Mouse (Mus musculus) right cerebral cortex, postnatal 14 days (tissue): ENCODE measurements around the gene Foxp4.

ENCODE experiments used
- DNase-seq: peaks from one replicate; pipeline ENCODE4 v3.0.0; 2022

The Foxp4 gene

GRCm38 (mm10) chr17:47850639-47851314 lies 73.7 kb downstream of the Foxp4 start:
- DNase-seq, result no peak

GRCm38 (mm10) chr17:47850035-47850434 lies 74.4 kb downstream of the Foxp4 start:
- no peak for DNase-seq

DNA sequence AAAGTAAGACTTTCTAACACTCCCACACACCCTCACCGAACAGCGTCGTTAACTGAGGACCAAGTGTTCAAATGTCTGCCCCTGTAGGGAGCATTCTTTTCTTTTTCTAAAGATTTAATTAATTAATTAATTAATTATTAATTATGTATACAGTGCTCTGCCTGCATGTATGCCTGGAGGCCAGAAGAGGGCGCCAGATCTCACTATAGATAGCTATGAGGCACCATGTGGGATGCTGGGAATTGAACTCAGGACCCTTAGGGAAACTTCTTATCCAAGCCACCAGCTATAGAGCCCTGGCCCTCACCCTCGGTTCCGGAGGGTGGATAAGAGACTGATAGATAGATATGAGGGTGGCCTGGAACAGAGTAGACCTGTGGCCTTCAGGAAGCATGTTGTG lies 76.5 kb downstream of the Foxp4 start:
- DNase-seq, result no peak

DNA sequence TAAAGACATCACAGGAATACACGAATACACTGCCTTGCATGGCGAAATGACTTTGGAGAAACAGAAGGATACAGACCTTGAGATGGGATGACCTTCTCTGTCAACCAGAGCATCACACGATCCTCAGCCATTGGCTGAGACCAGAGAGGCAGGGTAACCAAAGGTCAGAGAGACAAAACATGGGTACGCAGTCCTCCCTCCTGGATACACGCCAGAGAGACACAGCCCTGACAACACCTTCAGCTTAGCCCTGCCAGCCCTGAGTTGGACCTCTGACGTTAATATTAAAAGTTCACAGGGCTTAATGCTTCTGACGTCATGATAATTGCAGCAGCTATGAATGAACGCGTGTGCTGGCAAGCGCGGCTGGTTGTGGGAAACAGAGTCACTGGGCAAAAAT lies 78.8 kb downstream of the Foxp4 start:
- DNase-seq, result no peak

GRCm38 (mm10) chr17:47843465-47843864 lies 81.0 kb downstream of the Foxp4 start:
- no peak for DNase-seq

DNA sequence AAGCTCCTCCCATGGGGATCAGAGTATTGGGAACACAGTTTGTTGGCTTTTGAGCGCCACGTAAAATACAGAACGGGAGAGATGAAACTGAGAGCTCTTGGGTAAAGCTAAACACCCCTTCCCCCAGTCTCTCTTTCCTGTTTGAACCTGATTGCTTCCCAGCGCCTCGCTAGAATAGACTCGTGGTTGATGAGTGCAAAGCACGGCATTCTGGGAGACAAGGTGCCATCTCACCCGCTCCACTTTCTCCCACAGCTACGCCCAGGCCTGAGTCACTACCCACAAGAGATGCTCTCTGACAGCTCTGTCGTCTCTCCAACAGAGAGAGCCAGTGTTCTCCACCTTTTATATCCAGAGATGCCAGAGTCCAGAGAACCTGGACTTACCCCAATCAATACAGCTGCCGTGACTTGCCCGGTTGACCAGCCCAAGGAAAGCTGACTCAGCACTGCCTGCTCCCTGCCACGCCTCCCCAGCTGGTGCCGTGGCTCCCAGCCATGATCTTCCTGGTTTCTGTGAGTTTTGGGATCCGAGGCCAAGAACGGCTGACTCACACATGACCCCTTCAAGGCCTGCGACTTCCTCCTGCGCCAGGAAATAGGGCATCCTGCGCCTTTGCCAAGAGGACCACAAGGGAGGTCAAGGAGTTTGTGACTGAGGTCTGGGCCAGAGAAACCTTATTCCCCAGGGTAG lies 82.4 kb downstream of the Foxp4 start:
- no peak for DNase-seq

GRCm38 (mm10) chr17:47841521-47841920 lies 82.9 kb downstream of the Foxp4 start:
- DNase-seq, result no peak

DNA sequence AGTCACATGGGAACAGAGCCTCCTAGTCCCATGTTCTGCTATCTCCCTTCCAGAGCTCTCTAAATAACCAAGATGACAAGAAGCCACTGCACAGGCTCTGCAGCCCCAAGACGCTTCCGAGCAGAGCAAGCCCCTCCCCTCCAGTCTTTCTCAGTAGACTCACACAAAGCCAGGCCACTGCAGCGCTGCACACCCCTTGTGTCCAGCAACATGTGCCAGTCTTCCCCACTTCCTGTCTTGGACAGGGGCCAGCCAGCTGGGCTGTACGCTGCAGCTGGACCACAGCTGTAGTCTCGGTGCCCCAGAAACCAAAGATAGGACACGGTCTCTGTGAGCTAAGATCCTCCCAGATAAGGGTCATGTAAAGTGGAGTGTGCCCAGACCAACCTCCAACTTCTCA lies 86.6 kb downstream of the Foxp4 start:
- no peak for DNase-seq

DNA sequence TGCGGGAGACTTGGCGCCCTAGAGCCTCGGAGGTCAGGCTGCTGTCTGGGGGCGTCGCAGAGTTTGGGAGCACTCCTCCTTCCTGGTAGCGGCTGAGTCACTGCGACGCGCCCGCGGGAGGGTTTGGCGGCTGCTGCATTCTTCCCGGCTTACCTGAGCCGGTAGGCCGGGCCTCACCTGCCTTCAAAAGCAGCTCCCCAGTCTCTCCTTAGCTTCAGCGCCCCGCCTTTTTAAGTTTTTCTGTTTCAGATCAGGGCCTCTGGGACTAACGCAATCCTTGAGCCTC lies 90.0 kb downstream of the Foxp4 start, which contains the start of gene Mdfi:
Gene Mdfi (minus strand): TSS at position 210 of the 286 bp plus-strand sequence.
- no peak for DNase-seq

DNA sequence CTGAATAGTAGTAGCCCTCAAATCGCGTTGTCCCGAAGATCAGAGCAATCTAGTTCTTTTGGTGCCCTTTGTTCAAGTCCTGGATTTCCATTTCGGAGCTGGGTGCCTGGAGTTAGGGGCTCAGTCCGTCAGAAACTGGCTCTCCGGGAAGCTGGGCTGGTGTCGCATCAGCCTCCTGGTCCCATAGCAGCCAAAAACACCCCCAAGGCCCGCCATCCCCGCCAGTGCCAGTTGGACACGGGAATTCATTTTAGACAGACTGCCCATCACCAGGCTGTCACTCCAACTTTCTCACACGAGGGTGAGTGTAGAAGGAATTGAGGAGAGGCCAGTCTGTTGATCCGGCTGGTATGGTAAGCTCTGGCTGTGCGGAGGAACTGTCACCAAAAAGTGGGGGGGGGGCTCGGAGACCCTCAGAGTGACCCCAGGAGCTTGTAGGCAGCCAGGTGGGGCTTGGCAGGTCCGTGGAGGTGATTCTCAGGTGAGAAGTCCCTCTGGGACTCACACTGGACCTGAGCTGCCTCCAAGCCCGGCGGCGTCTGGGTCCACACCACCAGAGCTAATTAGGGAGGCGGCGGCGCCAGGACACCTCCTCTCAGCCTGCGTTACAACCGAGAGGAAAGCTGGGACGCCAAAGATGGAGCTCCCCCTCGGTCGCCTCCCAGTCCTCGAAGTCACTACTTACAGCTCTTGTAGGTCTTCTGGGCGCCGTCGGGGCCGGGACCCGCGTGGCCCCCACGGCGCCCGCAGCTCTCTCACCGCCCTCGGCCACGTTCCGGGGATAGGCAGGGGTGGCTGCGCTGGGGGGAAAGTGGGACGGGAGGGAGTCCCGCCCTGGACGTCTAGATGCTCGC lies 90.6 kb downstream of the Foxp4 start:
- no peak for DNase-seq

GRCm38 (mm10) chr17:47833029-47833627 lies 91.3 kb downstream of the Foxp4 start:
- peak; percentile 22 for DNase-seq

GRCm38 (mm10) chr17:47832501-47833028 lies 91.9 kb downstream of the Foxp4 start:
- DNase-seq, result no peak

DNA sequence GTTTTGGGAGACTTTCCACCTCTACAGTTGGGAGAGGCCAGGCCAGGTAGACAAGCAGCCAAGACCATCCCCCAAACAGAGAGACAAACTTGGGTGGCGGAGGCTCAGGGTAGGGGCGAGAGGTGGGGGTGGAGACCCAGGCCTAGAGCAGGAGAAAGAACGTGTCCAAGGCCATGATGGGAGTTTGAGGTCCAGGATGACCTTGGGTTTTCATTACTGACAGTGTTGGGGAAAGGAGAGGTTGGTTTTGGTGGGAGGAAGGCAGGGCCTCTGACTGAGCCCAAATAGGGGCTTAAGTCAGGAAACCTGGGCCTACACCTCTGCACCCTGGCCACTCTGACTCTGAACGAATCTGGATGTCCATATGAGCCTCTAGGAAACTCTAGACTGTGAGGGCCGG lies 92.7 kb downstream of the Foxp4 start:
- no peak for DNase-seq

- no peak for DNase-seq
Measured at GRCm38 (mm10) chr17:47831161-47831560, 93.3 kb downstream of the Foxp4 start.

DNA sequence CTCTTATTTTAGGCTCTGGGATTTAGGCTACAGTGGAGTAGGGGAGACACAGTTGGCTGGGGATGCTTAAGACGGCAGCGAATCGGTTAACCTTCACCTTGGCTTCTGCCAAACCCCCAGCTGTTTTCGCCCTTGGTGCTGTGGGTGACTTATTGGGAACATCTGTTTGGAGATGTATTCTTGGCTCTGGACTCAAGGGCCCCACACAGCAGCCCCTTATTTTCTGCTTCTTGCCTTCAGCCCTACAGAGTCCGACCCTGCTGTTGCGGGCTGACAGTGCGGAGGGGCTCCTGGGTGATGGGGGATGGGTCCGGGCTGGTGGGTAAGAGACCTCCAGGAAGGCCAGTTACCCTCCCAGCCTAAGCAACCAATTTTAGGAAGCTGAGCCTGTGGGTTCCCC lies 103.1 kb downstream of the Foxp4 start:
- DNase-seq, result no peak

- DNase-seq, result no peak
Measured at GRCm38 (mm10) chr17:47818038-47818725, 106.3 kb downstream of the Foxp4 start.
